Mouse (Mus musculus) heart, embryonic 14.5 days (tissue): ENCODE measurements at regions not wholly inside any gene's neighbourhood (a gene's known extent, or its start where the extent isn't known, plus 50 kb on each side); places are given as distances from the start of the nearest gene placed in this dataset.

Experiments used
- ATAC-seq: fragments of 200-750 bp; cut with Nextera tagmentation; 2 replicates; pipeline ENCODE4 v1.8.0; 2017; ENCODE audit warnings: low read depth, moderate TSS enrichment; ENCODE audit not compliant: insufficient number of reproducible peaks, insufficient read depth, low FRiP score
- H3K27ac ChIP-seq, 2 experiments: fragments of 200-500 bp in 1 of 2; fragments of 300-500 bp in 1 of 2; sonication (generic) in 1 of 2; replicated peaks in 1 of 2; 2 replicates each; pipeline ENCODE4 v1.5.1; 2012 to 2014; ENCODE audit warnings: low read depth in 2 of 2, low read length in 2 of 2, control low read depth in 1 of 2, mild to moderate bottlenecking in 1 of 2, mixed read lengths in 1 of 2; ENCODE audit not compliant: control insufficient read depth in 1 of 2, insufficient read depth in 1 of 2
- H3K27me3 ChIP-seq: fragments of 300-500 bp; sonication (generic); 2 replicates; pipeline ENCODE4 v1.6.1; 2014; ENCODE audit warnings: mild to moderate bottlenecking, low read length, control low read depth; ENCODE audit not compliant: control insufficient read depth, insufficient read depth
- H3K36me3 ChIP-seq: fragments of 300-500 bp; sonication (generic); 2 replicates; pipeline ENCODE4 v1.6.1; 2014; ENCODE audit warnings: mild to moderate bottlenecking, control low read depth, low read length, mixed read lengths; ENCODE audit not compliant: control insufficient read depth, insufficient read depth
- H3K4me1 ChIP-seq, 2 experiments: fragments of 200-500 bp in 1 of 2; fragments of 300-500 bp in 1 of 2; sonication (generic) in 1 of 2; 2 replicates each; pipeline ENCODE4 v1.6.1; 2012 to 2014; ENCODE audit warnings: low read length in 2 of 2, control low read depth in 1 of 2, mixed read lengths in 1 of 2; ENCODE audit not compliant: control insufficient read depth in 2 of 2, insufficient read depth in 2 of 2
- H3K4me2 ChIP-seq: fragments of 300-500 bp; sonication (generic); 2 replicates; pipeline ENCODE4 v1.6.1; 2014; ENCODE audit warnings: mild to moderate bottlenecking, low read length
- H3K4me3 ChIP-seq, 2 experiments: fragments of 200-500 bp in 1 of 2; fragments of 300-500 bp in 1 of 2; sonication (generic) in 1 of 2; 2 replicates each; pipeline ENCODE4 v1.5.1; 2012 to 2014; ENCODE audit warnings: low read length in 2 of 2, mild to moderate bottlenecking in 2 of 2, control low read depth in 1 of 2, low read depth in 1 of 2, moderate library complexity in 1 of 2; ENCODE audit not compliant: control insufficient read depth in 1 of 2, insufficient read depth in 1 of 2
- H3K9ac ChIP-seq: fragments of 300-500 bp; sonication (generic); 2 replicates; pipeline ENCODE4 v1.6.1; 2014; ENCODE audit warnings: mild to moderate bottlenecking, low read length
- H3K9me3 ChIP-seq: fragments of 300-500 bp; sonication (generic); 2 replicates; pipeline ENCODE4 v1.6.1; 2016; ENCODE audit warnings: low read length, control low read depth; ENCODE audit not compliant: control insufficient read depth
- whole genome bisulfite sequencing: fragments of 180-500 bp; shearing (Covaris S2); extraction: QIAGEN DNeasy Blood & Tissue Kit; methylation state at CpG from one replicate; pipeline ENCODE4 v1.1.7; 2014; 5-methylcytosine and 5-hydroxymethylcytosine counted together

- no peak overlapping the region for H3K27ac ChIP-seq
- H3K4me1 ChIP-seq: peaks cover 7 to 13% of the 10 kb centered on the region in 2 experiments; a peak in 2 of 4 replicates
- H3K9me3 ChIP-seq: no peaks in the 10 kb centered on the region
- H3K9ac ChIP-seq: no peak overlapping the region
- H3K27me3 ChIP-seq: peaks cover 12% of the 10 kb centered on the region
- ATAC-seq: no peak
- H3K36me3 ChIP-seq: no peaks in the 10 kb centered on the region
- WGBS: 40% methylated on average over 5 of the region's 5 CpGs
- no peak overlapping the region for H3K4me3 ChIP-seq
- H3K4me2 ChIP-seq: no peak overlapping the region
Measured at GRCm38 (mm10) chrX:99415701-99416100, 55.4 kb downstream of the Pja1 start.

- Histone ChIP-seq H3K4me1 (peaks cover 3 to 8% of the 10 kb centered on the region in 2 experiments; a peak in 1 of 4 replicates), H3K4me3 (no peak overlapping the region), H3K4me2 (no peak overlapping the region), H3K9me3 (no peaks in the 10 kb centered on the region), H3K27me3 (0 out of 2 replicates have a peak, but pooled peaks cover 7% of the 10 kb centered on the region), H3K27ac (no peak overlapping the region), H3K9ac (no peak overlapping the region), H3K36me3 (no peaks in the 10 kb centered on the region)
- no peak for ATAC-seq
- WGBS: 54% methylated on average over 3 of the region's 3 CpGs
Measured at GRCm38 (mm10) chrX:99410942-99411341, 60.1 kb downstream of the Pja1 start.

- Histone ChIP-seq H3K9ac (no peak overlapping the region), H3K4me3 (no peak overlapping the region), H3K27ac (no peak overlapping the region), H3K9me3 (no peaks in the 10 kb centered on the region), H3K4me2 (no peak overlapping the region), H3K36me3 (no peaks in the 10 kb centered on the region), H3K4me1 (peaks cover 3 to 6% of the 10 kb centered on the region in 2 experiments; a peak in 1 of 4 replicates), H3K27me3 (0 out of 2 replicates have a peak, but pooled peaks cover 7% of the 10 kb centered on the region)
- 59% methylated on average over 9 of the region's 10 CpGs for WGBS
- no peak for ATAC-seq
Measured at GRCm38 (mm10) chrX:99409858-99410257, 61.2 kb downstream of the Pja1 start.

GRCm38 (mm10) chrX:99409331-99409730 lies 61.7 kb downstream of the Pja1 start:
- Histone ChIP-seq H3K4me2 (no peak overlapping the region), H3K9ac (no peak overlapping the region), H3K4me1 (peaks cover 3 to 6% of the 10 kb centered on the region in 2 experiments; a peak in 1 of 4 replicates), H3K36me3 (no peaks in the 10 kb centered on the region), H3K27ac (no peak overlapping the region), H3K4me3 (no peak overlapping the region), H3K9me3 (no peaks in the 10 kb centered on the region), H3K27me3 (0 out of 2 replicates have a peak, but pooled peaks cover 7% of the 10 kb centered on the region)
- WGBS: 74% methylated on average over 5 of the region's 5 CpGs
- no peak for ATAC-seq

GRCm38 (mm10) chrX:99408804-99409203 lies 62.3 kb downstream of the Pja1 start:
- Histone ChIP-seq H3K9me3 (no peaks in the 10 kb centered on the region), H3K4me2 (no peak overlapping the region), H3K36me3 (no peaks in the 10 kb centered on the region), H3K27me3 (0 out of 2 replicates have a peak, but pooled peaks cover 7% of the 10 kb centered on the region), H3K9ac (no peak overlapping the region), H3K4me1 (peaks cover 3 to 11% of the 10 kb centered on the region in 2 experiments; a peak in 1 of 4 replicates), H3K27ac (no peak overlapping the region), H3K4me3 (no peak overlapping the region)
- WGBS: 41% methylated on average over 6 of the region's 6 CpGs
- no peak for ATAC-seq

GRCm38 (mm10) chrX:99405843-99406242 lies 65.2 kb downstream of the Pja1 start:
- 0 out of 2 replicates have a peak, but pooled peaks cover 3% of the 10 kb centered on the region for H3K27me3 ChIP-seq
- H3K9ac ChIP-seq: no peak overlapping the region
- H3K4me3 ChIP-seq: no peak overlapping the region
- ATAC-seq: no peak
- peaks cover under 1 to 12% of the 10 kb centered on the region in 2 experiments; a peak in 1 of 4 replicates for H3K4me1 ChIP-seq
- WGBS: 45% methylated on average over 8 of the region's 8 CpGs
- H3K36me3 ChIP-seq: no peaks in the 10 kb centered on the region
- H3K9me3 ChIP-seq: no peaks in the 10 kb centered on the region
- H3K27ac ChIP-seq: no peak overlapping the region
- H3K4me2 ChIP-seq: no peak overlapping the region

GRCm38 (mm10) chrX:99403521-99404149 lies 67.4 kb downstream of the Pja1 start:
- WGBS: 59% methylated on average over 6 of the region's 6 CpGs
- H3K4me2 ChIP-seq: no peak overlapping the region
- no peak for ATAC-seq
- no peak overlapping the region for H3K9ac ChIP-seq
- H3K4me3 ChIP-seq: no peak overlapping the region
- peaks cover 0 to 8% of the 10 kb centered on the region in 2 experiments; a peak in 1 of 4 replicates for H3K4me1 ChIP-seq
- no peaks in the 10 kb centered on the region for H3K27me3 ChIP-seq
- H3K9me3 ChIP-seq: no peaks in the 10 kb centered on the region
- no peak overlapping the region for H3K27ac ChIP-seq
- H3K36me3 ChIP-seq: no peaks in the 10 kb centered on the region
